Mouse (Mus musculus): ENCODE results near the gene Kcnj16. TPM values are rescaled to one million over a fixed set of nuclear protein-coding genes. Genes with fewer than 3 reads are reported as not detected.

Kcnj16 gene
- polyA plus RNA-seq, 1 experiment from 2014 or later, result 18.8 TPM

DNA sequence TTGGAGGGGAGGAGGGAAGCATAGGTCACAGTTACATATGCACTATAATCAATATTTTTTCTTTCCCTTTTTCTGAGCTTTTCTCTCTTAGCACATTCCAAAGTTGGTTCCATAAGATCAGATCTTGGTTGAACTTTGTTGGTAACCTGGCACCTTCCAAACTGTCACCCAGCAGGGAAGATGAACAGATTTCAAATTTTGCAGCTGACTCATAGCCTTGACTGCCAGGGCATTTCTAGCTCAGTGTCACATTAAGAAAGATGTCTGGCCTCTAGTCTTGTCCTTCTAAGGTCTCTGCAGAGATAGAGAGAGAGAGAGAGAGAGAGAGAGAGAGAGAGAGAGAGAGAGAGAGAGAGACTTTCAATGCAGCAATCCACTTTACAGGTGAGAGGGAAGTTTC, 106.3 kb downstream of the Kcnj16 start:
- Histone ChIP-seq H3K27me3 (ENCODE audit: insufficient read depth, low read length) (no peaks in the 10 kb centered on the region), H3K9ac (ENCODE audit: low read depth, low read length) (no peak overlapping the region), H3K36me3 (ENCODE audit: insufficient read depth, low read length) (no peaks in the 10 kb centered on the region), H3K9me3 (replicated peaks; ENCODE audit: low read length) (no peaks in the 10 kb centered on the region), H3K4me1 (replicated peaks; ENCODE audit: insufficient read depth, low read length) (no peaks in the 10 kb centered on the region), H3K27ac (no peak overlapping the region), H3K4me3 (replicated peaks; ENCODE audit: low read depth, low read length) (no peak overlapping the region), H3K4me2 (ENCODE audit: low read length) (no peak overlapping the region)
- no peak for TF ChIP-seq CTCF (IDR thresholded peaks at IDR 0.05; ENCODE audit: low read depth)
- DNase-seq (ENCODE audit: low spot score) (no peak), ATAC-seq (replicated peaks; ENCODE audit: low FRiP score, low read depth) (no peak)

Other genes starting within 250 kb of the Kcnj16 start
- 0.60 and 0.68 TPM in 2 replicates for gene Kcnj2, start 98.1 kb downstream of the Kcnj16 start, polyA plus RNA-seq (2015; fragmentation: Nextera tagmentation; extraction: Ambion mirVana)

Data from kidney, postnatal 0 days (tissue).